Mouse (Mus musculus) liver, adult 2 months (tissue): Measurements from ENCODE around the gene Gm7544. TPM values are rescaled to one million over a fixed set of nuclear protein-coding genes. Genes with fewer than 3 reads are reported as not detected.
"Not testable (repeated sequence)": the region's sequence is repeated elsewhere in the genome, so short reads cannot be mapped to it uniquely, and the experiment has no call there.

Source experiments
- DNase-seq: peaks from one replicate; pipeline ENCODE4 v3.0.0-alpha.2; 2011; ENCODE audit warnings: low read depth, low spot score; ENCODE audit errors: extremely low read depth
- H3K27ac ChIP-seq: fragments of 200-500 bp; replicated peaks from 2 replicates; pipeline ENCODE4 v1.5.1; 2012; ENCODE audit warnings: low read depth, mild to moderate bottlenecking, control low read depth, inconsistent platforms, low read length; ENCODE audit not compliant: insufficient read depth
- H3K27me3 ChIP-seq: fragments of 200-500 bp; 2 replicates; pipeline ENCODE4 v1.6.1; 2012; ENCODE audit warnings: mild to moderate bottlenecking, moderate library complexity, low read length, inconsistent platforms; ENCODE audit not compliant: control insufficient read depth, insufficient read depth
- H3K36me3 ChIP-seq: fragments of 200-500 bp; 2 replicates; pipeline ENCODE4 v1.6.1; 2012; ENCODE audit warnings: low read length, inconsistent platforms; ENCODE audit not compliant: control insufficient read depth, insufficient read depth
- H3K4me1 ChIP-seq: fragments of 200-500 bp; 2 replicates; pipeline ENCODE4 v1.6.1; 2011; ENCODE audit warnings: low read length; ENCODE audit not compliant: control insufficient read depth, insufficient read depth
- H3K4me3 ChIP-seq: fragments of 200-500 bp; 2 replicates; pipeline ENCODE4 v1.5.1; 2011; ENCODE audit warnings: low read depth, mild to moderate bottlenecking, control low read depth, low read length, moderate library complexity; ENCODE audit not compliant: insufficient read depth
- H3K79me2 ChIP-seq: fragments of 200-500 bp; 2 replicates; pipeline ENCODE4 v1.6.1; 2012; ENCODE audit warnings: inconsistent platforms, mild to moderate bottlenecking, low read length, moderate library complexity; ENCODE audit not compliant: control insufficient read depth, insufficient read depth
- H3K9ac ChIP-seq: fragments of 200-500 bp; 2 replicates; pipeline ENCODE4 v1.6.1; 2012; ENCODE audit warnings: low read depth, mild to moderate bottlenecking, control low read depth, inconsistent platforms, low read length
- CTCF ChIP-seq: fragments of 200-500 bp; IDR thresholded peaks from 2 replicates; pipeline ENCODE4 v1.5.1; 2011; ENCODE audit warnings: low read depth, low read length, control low read depth
- POLR2A ChIP-seq: fragments of 200-500 bp; IDR thresholded peaks from 2 replicates; pipeline ENCODE4 v1.6.1; 2011; ENCODE audit warnings: low read length, control low read depth; ENCODE audit not compliant: insufficient read depth; ENCODE audit errors: extremely low read depth
- WGBS: fragments of 180-500 bp; shearing (Covaris S2); methylation state at CpG from one replicate; pipeline ENCODE4 v1.1.7; 2018; 5-methylcytosine and 5-hydroxymethylcytosine counted together
- polyA plus RNA-seq: library from polyadenylated mRNA; depleted of rRNA; stranded (reverse); fragments of >200 nt; gene quantifications from 2 replicates; pipeline ENCODE4 v1.2.3, GENCODE M21; 2012
- total RNA-seq: library from RNA; depleted of rRNA; stranded (reverse); fragments of >200 nt; gene quantifications from 2 replicates; pipeline ENCODE4 v1.2.3, GENCODE M21; 2014

The Gm7544 gene
- total and polyA plus RNA-seq, 2 experiments: not detected

DNA sequence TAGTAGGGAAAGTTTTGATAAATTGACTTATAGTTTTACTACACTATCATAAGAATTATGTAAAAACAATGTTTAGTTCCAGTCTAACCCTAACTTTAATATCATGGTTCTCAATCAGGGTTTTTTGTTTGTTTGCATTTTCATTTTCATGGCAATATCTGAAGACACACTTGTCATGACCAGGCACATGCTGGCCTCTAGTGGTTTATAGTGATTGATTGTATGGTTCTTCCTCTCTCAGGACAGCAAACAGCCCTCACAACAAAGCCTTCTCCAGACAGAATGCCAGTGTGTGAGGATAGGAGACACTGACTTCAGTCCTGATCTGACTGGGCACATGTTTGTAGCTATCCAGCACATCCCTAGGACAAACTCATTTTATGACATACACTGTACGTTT lies 17.4 kb upstream of the Gm7544 start:
- TF ChIP-seq CTCF (no peak), POLR2A (no peak)
- Histone ChIP-seq H3K27ac (no peak overlapping the region), H3K79me2 (no peaks in the 10 kb centered on the region), H3K4me1 (peaks cover 4% of the 10 kb centered on the region), H3K9ac (no peak overlapping the region), H3K4me3 (no peak overlapping the region), H3K36me3 (no peaks in the 10 kb centered on the region), H3K27me3 (no peaks in the 10 kb centered on the region)
- DNase-seq: no peak
- 79% methylated on average over 1 of the region's 1 CpGs for WGBS

DNA sequence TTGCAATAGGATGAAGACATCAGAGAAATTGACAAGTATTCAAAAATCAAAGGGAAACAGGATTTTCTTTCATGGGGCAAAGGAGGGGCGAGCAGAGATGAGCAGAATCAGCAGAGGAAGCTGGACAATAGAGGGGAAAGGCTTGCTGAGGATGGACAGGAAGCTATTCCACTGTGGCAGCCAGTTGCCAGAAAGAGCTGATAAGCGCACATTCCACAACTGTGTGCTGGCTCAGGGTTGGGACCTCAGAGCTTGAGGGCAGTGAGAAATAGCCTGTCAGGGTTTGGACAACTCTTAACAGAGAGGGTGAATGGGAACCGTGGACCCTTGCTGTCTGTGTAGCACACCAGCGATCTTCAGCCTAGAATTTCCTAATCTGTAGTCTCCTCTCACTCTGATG lies 16.2 kb upstream of the Gm7544 start:
- DNase-seq: no peak
- WGBS: 31% methylated on average over 4 of the region's 4 CpGs
- H3K36me3 ChIP-seq: no peaks in the 10 kb centered on the region
- no peaks in the 10 kb centered on the region for H3K27me3 ChIP-seq
- H3K79me2 ChIP-seq: no peaks in the 10 kb centered on the region
- H3K4me1 ChIP-seq: peaks cover 4% of the 10 kb centered on the region
- no peak overlapping the region for H3K4me3 ChIP-seq
- TF ChIP-seq CTCF: no peak
- no peak for TF ChIP-seq POLR2A
- H3K27ac ChIP-seq: peak overlapping the region; percentile 71
- H3K9ac ChIP-seq: no peak overlapping the region

DNA sequence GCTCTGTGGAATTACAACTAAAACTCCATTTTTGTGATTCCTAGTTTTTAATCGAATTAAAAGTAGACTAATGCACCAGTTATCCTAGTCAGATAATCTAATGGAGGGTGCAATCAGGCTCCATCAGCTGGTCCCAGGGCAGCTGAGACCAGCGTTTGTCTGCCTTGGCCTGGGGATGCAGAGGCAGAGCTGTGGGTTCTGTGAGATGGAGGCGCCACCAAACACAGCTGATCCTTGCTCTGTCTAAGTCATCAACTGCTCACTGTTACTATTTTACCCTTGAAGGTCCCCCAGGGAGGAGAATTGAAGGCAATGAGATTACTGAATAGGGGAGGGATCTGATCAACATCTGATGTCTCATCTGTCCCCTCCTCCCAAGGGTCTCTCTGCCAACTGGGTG lies 10.6 kb upstream of the Gm7544 start:
- WGBS: 65% methylated on average over 3 of the region's 3 CpGs
- Histone ChIP-seq H3K27me3 (no peaks in the 10 kb centered on the region), H3K9ac (no peak overlapping the region), H3K27ac (no peak overlapping the region), H3K4me3 (no peak overlapping the region), H3K36me3 (no peaks in the 10 kb centered on the region), H3K4me1 (no peaks in the 10 kb centered on the region), H3K79me2 (no peaks in the 10 kb centered on the region)
- no peak for TF ChIP-seq POLR2A
- TF ChIP-seq CTCF: no peak
- DNase-seq: no peak

DNA sequence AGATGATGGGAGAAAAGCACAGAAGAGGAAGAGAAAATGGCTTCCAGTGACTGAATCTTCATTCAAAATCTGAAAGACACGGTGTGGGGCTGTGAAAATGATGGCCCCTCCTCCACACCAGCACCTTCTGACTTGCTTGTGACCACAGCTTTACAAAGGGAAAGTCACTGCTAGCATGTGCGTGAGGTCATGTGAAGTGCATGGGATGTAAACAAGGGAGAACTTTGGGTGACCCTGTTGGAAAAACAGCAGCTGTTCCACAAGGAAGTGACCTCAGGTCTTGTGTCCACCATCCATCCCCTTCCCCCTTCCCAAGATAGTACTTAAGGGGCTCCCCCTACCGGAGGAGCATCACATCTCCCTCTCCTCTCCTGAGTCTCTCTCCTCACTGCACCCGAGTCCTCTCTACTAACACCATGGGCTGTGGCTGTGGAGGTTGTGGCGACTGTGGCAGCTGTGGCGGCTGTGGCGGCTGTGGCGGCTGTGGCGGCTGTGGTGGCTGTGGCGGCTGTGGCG lies 4.1 kb upstream of the Gm7544 start, which contains the start of gene Gm47955:
Gene Gm47955 (plus strand): TSS at position 417 of the 516 bp plus-strand sequence.
- DNase-seq: peak; percentile 11
- WGBS: 86% methylated on average over 11 of the region's 11 CpGs
- Histone ChIP-seq H3K4me1 (no peaks in the 10 kb centered on the region), H3K79me2 (no peaks in the 10 kb centered on the region), H3K27ac (no peak within 1 kb of the TSS), H3K36me3 (no peaks in the 10 kb centered on the region), H3K4me3 (no peak within 1 kb of the TSS), H3K9ac (no peak within 1 kb of the TSS), H3K27me3 (no peaks in the 10 kb centered on the region)
- TF ChIP-seq CTCF: no peak
- no peak for TF ChIP-seq POLR2A

DNA sequence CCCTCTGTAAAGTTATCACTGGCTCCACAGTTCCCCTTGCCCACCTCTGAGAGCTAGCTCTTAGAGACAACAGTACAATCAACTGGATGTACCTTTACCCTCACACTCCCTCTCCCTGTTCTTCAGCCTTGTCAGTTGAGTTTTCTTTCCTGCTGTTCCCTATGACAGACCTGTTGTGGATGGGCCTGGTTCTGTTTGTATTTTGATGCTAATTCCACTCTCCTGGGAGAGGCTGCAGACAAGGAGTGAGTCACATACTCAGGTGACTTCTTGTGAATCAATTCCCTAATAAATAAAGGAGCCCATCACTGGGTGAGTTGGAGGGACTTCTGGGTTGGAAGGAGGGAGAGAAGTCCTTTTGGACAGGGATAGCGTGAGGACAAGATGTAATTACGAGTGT lies 7.2 kb downstream of the Gm7544 start:
- Histone ChIP-seq H3K4me1 (no peaks in the 10 kb centered on the region), H3K36me3 (no peaks in the 10 kb centered on the region), H3K27me3 (no peaks in the 10 kb centered on the region), H3K9ac (no peak overlapping the region), H3K4me3 (no peak overlapping the region), H3K27ac (no peak overlapping the region), H3K79me2 (no peaks in the 10 kb centered on the region)
- no peak for DNase-seq
- 87% methylated on average over 2 of the region's 2 CpGs for WGBS
- no peak for TF ChIP-seq CTCF
- TF ChIP-seq POLR2A: no peak

DNA sequence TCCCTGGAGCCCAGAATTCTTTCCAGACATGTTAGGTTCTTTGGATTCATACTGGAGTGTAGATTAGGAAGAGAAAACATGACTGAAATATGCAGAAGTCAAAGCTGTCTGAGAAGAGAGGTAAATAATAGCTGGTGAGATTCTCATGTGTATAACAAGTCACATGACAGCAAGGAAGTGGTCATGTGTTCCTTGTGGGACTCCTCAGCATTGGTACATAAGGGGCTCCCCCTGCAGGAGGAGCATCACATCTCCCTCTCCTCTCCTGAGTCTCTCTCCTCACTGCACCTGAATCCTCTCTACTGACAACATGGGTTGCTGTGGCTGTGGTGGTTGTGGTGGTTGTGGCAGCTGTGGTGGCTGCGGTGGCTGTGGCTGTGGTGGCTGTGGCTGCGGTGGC lies 9.8 kb downstream of the Gm7544 start:
- H3K4me3 ChIP-seq, H3K27ac ChIP-seq, H3K9ac ChIP-seq, H3K79me2 ChIP-seq, H3K36me3 ChIP-seq, DNase-seq, H3K4me1 ChIP-seq, H3K27me3 ChIP-seq: not testable (repeated sequence)
- WGBS: 100% methylated on average over 2 of the region's 2 CpGs

DNA sequence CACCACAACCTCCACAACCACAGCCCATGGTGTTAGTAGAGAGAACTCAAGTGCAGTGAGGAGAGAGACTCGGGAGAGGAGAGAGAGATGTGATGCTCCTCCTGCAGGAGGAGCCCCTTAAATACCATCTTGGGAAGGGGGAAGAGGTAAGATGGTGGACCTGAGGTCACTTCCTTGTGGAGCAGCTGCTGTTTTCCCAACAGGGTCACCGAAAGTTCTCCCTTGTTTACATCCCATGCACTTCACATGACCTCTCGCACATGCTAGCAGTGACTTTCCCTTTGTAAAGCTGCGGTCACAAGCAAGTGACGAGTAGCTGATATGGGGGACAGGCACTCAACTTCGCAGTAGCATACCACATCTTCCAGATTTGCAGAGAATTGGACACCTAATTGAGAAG lies 12.5 kb downstream of the Gm7544 start, which contains the start of gene A030003K21Rik:
Gene A030003K21Rik (minus strand): TSS at position 94 of the 400 bp plus-strand sequence.
- no CpG with 5 or more reads among the region's 6 CpGs for WGBS
- DNase-seq, H3K4me3 ChIP-seq, H3K36me3 ChIP-seq, H3K79me2 ChIP-seq, H3K4me1 ChIP-seq, H3K27ac ChIP-seq, H3K9ac ChIP-seq, H3K27me3 ChIP-seq: not testable (repeated sequence)

DNA sequence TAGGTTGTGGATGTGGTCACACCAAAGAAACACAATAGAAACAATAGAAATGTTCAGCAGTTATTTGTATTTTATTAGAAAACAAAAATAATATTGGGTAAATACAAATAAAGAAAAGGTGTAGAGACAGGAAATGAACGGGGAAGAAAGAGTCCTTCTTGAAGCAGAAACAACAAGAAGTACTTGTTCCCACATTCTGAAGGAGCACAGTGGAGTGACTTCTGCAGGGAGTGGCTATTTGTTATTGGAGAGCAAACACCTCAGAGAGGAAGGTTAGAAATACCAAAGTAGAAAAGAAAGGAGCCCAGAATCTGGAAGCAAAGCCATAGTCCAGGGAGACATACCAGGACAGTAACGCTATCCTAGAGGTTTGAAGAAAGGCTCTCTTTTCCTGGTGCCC lies 13.3 kb downstream of the Gm7544 start:
- H3K36me3 ChIP-seq, DNase-seq, H3K4me3 ChIP-seq, H3K9ac ChIP-seq, H3K4me1 ChIP-seq, H3K27ac ChIP-seq, H3K79me2 ChIP-seq, H3K27me3 ChIP-seq: not testable (repeated sequence)
- 94% methylated on average over 2 of the region's 2 CpGs for WGBS
